Mouse (Mus musculus) erythroblast, embryonic 14.5 days (primary cell): ENCODE data around the gene Mark4.

ENCODE experiments used
- GATA1 ChIP-seq: IDR thresholded peaks from 2 replicates; pipeline ENCODE4 v1.6.1; 2012; ENCODE audit warnings: low read length, inconsistent platforms, mixed read lengths
- TAL1 ChIP-seq: IDR thresholded peaks from 3 replicates; pipeline ENCODE4 v1.6.1; 2012; ENCODE audit warnings: low read length, inconsistent platforms, mixed read lengths

DNA sequence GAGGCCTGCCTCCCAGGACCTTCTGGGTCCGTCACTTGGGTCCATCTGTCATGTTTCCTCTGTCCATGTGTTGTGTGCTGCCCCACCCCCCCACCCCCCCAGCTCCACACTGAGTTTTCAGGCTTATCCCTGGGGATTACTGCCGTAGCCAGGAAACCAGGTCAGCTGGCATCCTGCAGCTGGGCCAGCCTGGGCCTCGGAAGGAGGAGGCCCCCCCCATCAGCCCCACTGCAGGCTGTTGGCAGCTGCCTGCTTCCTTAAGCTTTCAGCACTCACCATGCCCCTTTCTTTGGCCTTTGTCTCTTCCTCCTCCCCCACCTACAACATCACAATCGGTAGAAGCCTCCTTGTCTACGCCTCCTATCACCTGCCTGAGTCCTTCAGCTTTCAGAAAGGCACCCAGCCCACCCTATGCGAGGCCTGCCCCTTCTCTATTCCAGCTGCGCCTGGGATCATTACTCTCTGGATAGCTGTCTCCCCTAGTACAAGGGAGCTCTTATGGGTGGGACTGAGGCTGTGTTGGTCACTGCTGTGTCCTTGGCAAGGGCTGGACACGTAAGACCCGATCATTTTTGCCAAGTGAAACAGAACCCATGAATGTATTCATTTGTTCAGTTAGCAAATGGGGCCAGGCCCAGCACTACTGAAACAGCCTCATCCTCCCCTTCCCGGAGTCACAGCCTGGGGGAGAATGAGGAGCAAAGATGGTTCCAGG lies 69.8 kb downstream of the Mark4 start:
- TF ChIP-seq GATA1 (no peak), TAL1 (no peak)
